Mouse (Mus musculus): ENCODE results near the gene Rfx4.

The Rfx4 gene

GRCm38 (mm10) chr10:84758483-84759431 is 2.9 kb downstream of the Rfx4 start:
- DNase-seq (ENCODE audit: low read depth), result no peak

- DNase-seq (ENCODE audit: low read depth), result no peak
These were observed 3.8 kb downstream of the Rfx4 start for GRCm38 (mm10) chr10:84759511-84760117.

- no peak for DNase-seq (ENCODE audit: low read depth)
These were observed 4.6 kb downstream of the Rfx4 start for GRCm38 (mm10) chr10:84760118-84761111.

- DNase-seq (ENCODE audit: low read depth), result no peak
These were observed 12.9 kb downstream of the Rfx4 start for GRCm38 (mm10) chr10:84768766-84769165.

GRCm38 (mm10) chr10:84772380-84773130 is 16.7 kb downstream of the Rfx4 start:
- no peak for DNase-seq (ENCODE audit: low read depth)

GRCm38 (mm10) chr10:84773889-84774288 is 18.0 kb downstream of the Rfx4 start:
- no peak for DNase-seq (ENCODE audit: low read depth)

GRCm38 (mm10) chr10:84774573-84774972 is 18.7 kb downstream of the Rfx4 start:
- no peak for DNase-seq (ENCODE audit: low read depth)

- DNase-seq (ENCODE audit: low read depth), result no peak
These were observed 21.2 kb downstream of the Rfx4 start for GRCm38 (mm10) chr10:84777109-84777508.

GRCm38 (mm10) chr10:84777974-84778373 is 22.1 kb downstream of the Rfx4 start:
- DNase-seq (ENCODE audit: low read depth), result no peak

GRCm38 (mm10) chr10:84780828-84781227 is 25.0 kb downstream of the Rfx4 start:
- DNase-seq (ENCODE audit: low read depth), result no peak

- no peak for DNase-seq (ENCODE audit: low read depth)
These were observed 29.5 kb downstream of the Rfx4 start for GRCm38 (mm10) chr10:84785339-84785738.

GRCm38 (mm10) chr10:84790323-84790722 is 34.5 kb downstream of the Rfx4 start:
- no peak for DNase-seq (ENCODE audit: low read depth)

- DNase-seq (ENCODE audit: low read depth), result no peak
These were observed 35.3 kb downstream of the Rfx4 start for GRCm38 (mm10) chr10:84791181-84791580.

GRCm38 (mm10) chr10:84801521-84801920 is 45.7 kb downstream of the Rfx4 start:
- DNase-seq (ENCODE audit: low read depth), result no peak

- no peak for DNase-seq (ENCODE audit: low read depth)
These were observed 47.5 kb downstream of the Rfx4 start for GRCm38 (mm10) chr10:84803216-84803844.

GRCm38 (mm10) chr10:84805576-84805975 is 49.7 kb downstream of the Rfx4 start:
- no peak for DNase-seq (ENCODE audit: low read depth)

GRCm38 (mm10) chr10:84807206-84807605 is 51.3 kb downstream of the Rfx4 start:
- no peak for DNase-seq (ENCODE audit: low read depth)

- no peak for DNase-seq (ENCODE audit: low read depth)
These were observed 54.4 kb downstream of the Rfx4 start for GRCm38 (mm10) chr10:84810030-84810849.

GRCm38 (mm10) chr10:84811171-84811912 is 55.5 kb downstream of the Rfx4 start:
- no peak for DNase-seq (ENCODE audit: low read depth)
